Mouse (Mus musculus) stomach, embryonic 16.5 days (tissue): Measurements from ENCODE around the gene Slc39a11. TPM values are rescaled to one million over a fixed set of nuclear protein-coding genes. Genes with fewer than 3 reads are reported as not detected.

Source experiments
- ATAC-seq: fragments of 200-750 bp; cut with Nextera tagmentation; 2 replicates; pipeline ENCODE4 v1.8.0; 2017; ENCODE audit warnings: moderate number of reproducible peaks, moderate TSS enrichment; ENCODE audit not compliant: insufficient read depth, low FRiP score
- H3K27ac ChIP-seq: fragments of 300-500 bp; sonication (generic); 2 replicates; pipeline ENCODE4 v1.5.1; 2014; ENCODE audit warnings: low read length
- H3K27me3 ChIP-seq: fragments of 300-500 bp; sonication (generic); 2 replicates; pipeline ENCODE4 v1.6.1; 2014; ENCODE audit warnings: low read length, control low read depth, mixed read lengths; ENCODE audit not compliant: control insufficient read depth, insufficient read depth
- H3K36me3 ChIP-seq: fragments of 300-500 bp; sonication (generic); 2 replicates; pipeline ENCODE4 v1.6.1; 2014; ENCODE audit warnings: low read length; ENCODE audit not compliant: control insufficient read depth, insufficient read depth
- H3K4me1 ChIP-seq: fragments of 300-500 bp; sonication (generic); 2 replicates; pipeline ENCODE4 v1.6.1; 2014; ENCODE audit warnings: low read length, control low read depth, mixed read lengths; ENCODE audit not compliant: control insufficient read depth, insufficient read depth
- H3K4me2 ChIP-seq: fragments of 300-500 bp; sonication (generic); 2 replicates; pipeline ENCODE4 v1.6.1; 2014; ENCODE audit warnings: low read depth, low read length, mixed read lengths
- H3K4me3 ChIP-seq: fragments of 300-500 bp; sonication (generic); replicated peaks from 2 replicates; pipeline ENCODE4 v1.5.1; 2014; ENCODE audit warnings: mild to moderate bottlenecking, low read length
- H3K9ac ChIP-seq: fragments of 300-500 bp; sonication (generic); 2 replicates; pipeline ENCODE4 v1.6.1; 2014; ENCODE audit warnings: low read length
- H3K9me3 ChIP-seq: fragments of 300-500 bp; sonication (generic); replicated peaks from 2 replicates; pipeline ENCODE4 v1.6.1; 2016; ENCODE audit warnings: low read length, control low read depth; ENCODE audit not compliant: control insufficient read depth
- WGBS: fragments of 180-500 bp; shearing (Covaris S2); extraction: QIAGEN DNeasy Blood & Tissue Kit; methylation state at CpG from one replicate; pipeline ENCODE4 v1.1.7; 2014; 5-methylcytosine and 5-hydroxymethylcytosine counted together
- polyA plus RNA-seq: library from polyadenylated mRNA; unstranded; fragments of >200 nt; fragmentation: Nextera tagmentation; extraction: Ambion mirVana; gene quantifications from 2 replicates; pipeline ENCODE4 v1.2.1, GENCODE M21; 2015

Gene Slc39a11
- polyA plus RNA-seq, 1 experiment from 2014 or later, result 47.9 TPM

DNA sequence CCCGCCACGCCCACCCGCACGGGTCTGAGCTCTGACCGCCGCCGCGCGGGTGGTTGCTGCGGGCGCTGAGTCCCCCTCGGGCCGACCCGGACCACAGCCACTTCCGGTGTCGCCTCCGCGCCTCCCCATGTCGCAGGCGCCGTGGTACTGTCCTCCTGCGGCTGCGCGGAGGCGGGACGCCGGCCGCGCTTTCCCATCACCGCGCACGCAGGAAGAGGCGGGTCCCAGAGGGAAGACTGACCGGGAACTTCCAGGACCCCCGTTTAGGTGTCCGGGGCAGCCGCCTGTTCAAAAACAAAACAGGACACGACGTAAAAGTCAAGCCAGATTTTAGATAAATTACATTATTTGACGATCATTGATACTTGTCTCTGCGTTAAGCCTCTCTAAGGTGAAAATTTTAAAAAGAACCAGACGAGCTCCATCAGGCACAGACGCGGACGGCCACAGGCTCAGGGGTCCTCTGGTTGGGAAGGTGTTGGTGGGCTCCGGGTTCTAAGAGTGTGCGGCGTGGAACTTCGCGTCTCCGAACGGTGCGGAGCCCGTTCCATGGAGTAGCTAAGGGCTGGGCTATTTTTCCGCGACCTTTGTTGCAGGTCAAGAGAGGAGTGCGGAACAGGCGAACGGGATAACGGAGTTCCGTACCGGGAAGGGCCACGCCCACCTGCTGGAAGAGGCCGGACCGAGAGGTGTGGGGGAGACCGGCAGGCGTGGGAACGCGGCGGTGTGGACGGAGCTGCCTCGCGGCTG lies 34.3 kb upstream of the Slc39a11 start, which contains the start of the genes Fam104a and D11Wsu47e:
Gene Fam104a (minus strand): TSS at position 199 of the 750 bp plus-strand sequence.
Gene D11Wsu47e (plus strand): TSS at position 456 of the 750 bp plus-strand sequence.
- WGBS, result under 1% methylated on average over 73 of the region's 73 CpGs

DNA sequence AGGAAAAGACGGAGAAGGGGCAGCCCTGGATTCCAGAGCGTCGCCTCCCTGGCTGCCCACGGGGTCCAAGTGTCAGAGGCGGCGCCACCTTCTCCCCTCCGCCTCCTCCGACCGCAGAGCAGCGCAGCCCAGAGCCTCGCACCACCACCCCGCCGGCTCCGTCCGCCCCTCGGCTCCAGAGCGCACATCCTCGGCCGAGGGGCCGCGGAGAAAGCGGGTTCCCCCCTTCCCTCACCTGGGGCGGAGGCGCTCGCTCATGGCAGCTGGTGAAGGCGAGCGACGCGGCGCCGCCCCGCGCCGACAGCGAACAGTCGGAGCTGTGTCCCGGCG lies 33.7 kb upstream of the Slc39a11 start:
- ATAC-seq, result peak; percentile 67; the same call in 1 of the 2 replicates

More for the DNA sequence above, 34.3 kb upstream of the Slc39a11 start, which contains the start of the genes Fam104a and D11Wsu47e:
- Histone ChIP-seq H3K27me3 (no peaks in the 10 kb centered on the region), H3K36me3 (peaks cover 11% of the 10 kb centered on the region; the same call in 1 of the 2 replicates), H3K4me2 (peak within 1 kb of the TSS; percentile 68), H3K27ac (peak within 1 kb of the TSS; percentile 97), H3K9ac (peak within 1 kb of the TSS; percentile 92), H3K4me1 (peaks cover 33% of the 10 kb centered on the region), H3K4me3 (peak within 1 kb of the TSS; percentile 95), H3K9me3 (no peaks in the 10 kb centered on the region)
- peak; percentile 95 for ATAC-seq

DNA sequence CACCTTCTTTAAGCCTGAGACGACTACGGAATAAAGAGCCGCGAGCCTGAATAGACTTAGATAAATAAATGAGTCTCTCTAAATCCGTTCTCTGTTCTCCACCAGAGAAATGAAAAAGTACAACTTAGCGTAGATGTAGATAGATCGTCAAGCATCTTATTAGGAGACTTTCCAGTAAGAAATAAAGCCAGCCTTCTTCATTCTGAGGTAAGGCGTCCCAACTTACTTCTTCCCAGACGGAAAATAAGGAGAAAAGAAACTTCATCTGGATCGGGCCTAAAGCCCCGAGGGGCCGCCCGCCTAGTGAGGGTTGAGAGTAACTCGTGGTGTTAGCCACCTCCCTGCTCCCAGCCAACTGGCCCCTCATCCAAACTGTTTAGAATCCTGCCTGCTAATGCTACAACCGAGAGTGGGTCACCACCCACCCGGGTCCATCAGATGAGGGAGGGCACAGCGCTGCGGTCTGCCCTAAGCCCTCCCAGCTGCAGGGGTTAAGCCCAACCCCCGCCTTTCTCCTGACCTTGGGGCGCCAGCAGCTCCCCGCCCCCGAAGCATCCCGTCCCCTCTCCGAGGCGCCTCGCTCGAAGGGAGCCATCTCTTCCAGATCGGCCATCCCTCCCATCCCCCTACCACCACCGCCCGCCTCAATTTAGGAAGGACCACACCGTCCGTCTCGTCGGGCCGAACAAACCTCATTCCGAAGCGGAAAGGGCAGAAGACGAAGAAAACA lies 33.2 kb upstream of the Slc39a11 start:
- peak overlapping the region; percentile 92 for H3K9ac ChIP-seq
- H3K4me1 ChIP-seq, result peaks cover 33% of the 10 kb centered on the region
- peak overlapping the region; percentile 58 for H3K4me2 ChIP-seq
- ATAC-seq, result peak; percentile 29; the same call in 1 of the 2 replicates
- H3K27me3 ChIP-seq, result no peaks in the 10 kb centered on the region
- H3K36me3 ChIP-seq, result peaks cover 2% of the 10 kb centered on the region; the same call in 1 of the 2 replicates
- under 1% methylated on average over 36 of the region's 38 CpGs for WGBS
- peak overlapping the region; percentile 95 for H3K4me3 ChIP-seq
- H3K9me3 ChIP-seq, result no peaks in the 10 kb centered on the region
- peak overlapping the region; percentile 97 for H3K27ac ChIP-seq

More for the DNA sequence above, 33.7 kb upstream of the Slc39a11 start:
- Histone ChIP-seq H3K9ac (peak overlapping the region; percentile 92), H3K9me3 (no peaks in the 10 kb centered on the region), H3K27ac (peak overlapping the region; percentile 97), H3K4me3 (peak overlapping the region; percentile 95), H3K36me3 (peaks cover 6% of the 10 kb centered on the region; the same call in 1 of the 2 replicates), H3K4me1 (peaks cover 33% of the 10 kb centered on the region), H3K27me3 (no peaks in the 10 kb centered on the region), H3K4me2 (peak overlapping the region; percentile 58)
- 1% methylated on average over 36 of the region's 38 CpGs for WGBS

DNA sequence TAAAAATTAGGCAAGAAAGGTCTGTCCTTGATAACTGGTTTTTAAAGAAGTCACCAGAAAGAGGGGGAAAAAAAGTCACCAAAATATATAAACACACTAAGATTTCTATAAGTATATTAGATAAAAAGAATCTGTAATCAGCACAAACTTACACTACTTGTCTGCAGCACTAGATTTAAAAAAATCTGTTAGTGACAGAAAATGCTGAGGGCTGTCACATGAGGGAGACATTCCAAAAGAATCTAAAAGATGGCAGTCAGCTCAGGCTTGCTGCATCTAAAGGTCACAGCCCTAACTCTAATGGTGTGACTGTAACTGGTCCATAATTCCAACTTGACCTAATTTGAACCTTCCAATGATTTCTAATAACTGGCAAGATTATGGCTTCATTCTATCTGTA lies 32.1 kb upstream of the Slc39a11 start:
- Histone ChIP-seq H3K4me1 (peaks cover 31% of the 10 kb centered on the region), H3K4me2 (peak overlapping the region; percentile 58), H3K9ac (no peak overlapping the region), H3K27me3 (no peaks in the 10 kb centered on the region), H3K36me3 (no peaks in the 10 kb centered on the region), H3K4me3 (no peak overlapping the region), H3K9me3 (no peaks in the 10 kb centered on the region), H3K27ac (no peak overlapping the region)
- ATAC-seq, result no peak

DNA sequence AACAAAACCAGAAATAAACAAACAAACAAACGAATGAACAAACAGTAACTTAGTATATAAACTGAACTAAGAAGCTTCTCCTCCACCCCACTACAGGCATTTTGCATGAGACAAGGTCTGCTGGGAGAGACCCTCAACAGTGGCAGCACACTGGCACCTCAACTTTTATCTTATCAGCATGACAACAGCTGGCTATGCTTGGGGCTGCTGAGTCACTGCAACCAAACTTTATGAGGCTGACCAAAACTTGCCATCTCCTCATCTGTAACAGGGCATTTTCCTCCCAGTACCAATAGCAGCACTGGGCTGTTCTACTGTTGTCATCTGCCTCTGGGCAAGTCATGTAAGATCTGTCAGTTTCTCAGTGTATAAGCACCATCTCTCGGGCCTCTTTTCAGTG lies 31.1 kb upstream of the Slc39a11 start:
- no peaks in the 10 kb centered on the region for H3K9me3 ChIP-seq
- 79% methylated on average over 2 of the region's 2 CpGs for WGBS
- H3K4me1 ChIP-seq, result peaks cover 26% of the 10 kb centered on the region
- no peak overlapping the region for H3K4me2 ChIP-seq
- peaks cover 6% of the 10 kb centered on the region; the same call in 1 of the 2 replicates for H3K36me3 ChIP-seq
- no peak for ATAC-seq
- no peak overlapping the region for H3K27ac ChIP-seq
- no peak overlapping the region for H3K4me3 ChIP-seq
- H3K27me3 ChIP-seq, result no peaks in the 10 kb centered on the region
- no peak overlapping the region for H3K9ac ChIP-seq

DNA sequence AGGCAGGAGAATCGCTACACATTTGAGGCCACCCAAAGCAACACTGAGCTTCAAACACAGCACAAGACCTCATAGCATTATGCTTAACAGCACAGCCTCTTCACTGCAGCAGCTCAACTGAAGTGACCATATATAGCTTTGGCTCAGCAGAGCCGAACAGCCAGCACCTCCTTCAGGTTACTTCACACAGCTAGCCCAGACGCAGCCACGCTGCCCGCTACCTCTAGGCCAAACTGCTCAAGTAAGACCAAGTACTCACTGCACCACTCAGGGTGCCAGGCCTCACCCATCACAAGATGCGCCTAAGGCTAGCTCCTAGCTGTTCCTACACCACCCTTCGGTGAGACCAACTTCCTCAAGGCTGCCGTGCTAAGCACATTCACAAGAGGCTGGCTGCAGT lies 28.5 kb upstream of the Slc39a11 start:
- H3K4me2 ChIP-seq, result no peak overlapping the region
- H3K27me3 ChIP-seq, result no peaks in the 10 kb centered on the region
- peaks cover 6% of the 10 kb centered on the region; the same call in 1 of the 2 replicates for H3K36me3 ChIP-seq
- H3K9me3 ChIP-seq, result no peaks in the 10 kb centered on the region
- WGBS, result 78% methylated on average over 8 of the region's 8 CpGs
- H3K9ac ChIP-seq, result peak overlapping the region; percentile 26; the same call in 1 of the 2 replicates
- peaks cover 18% of the 10 kb centered on the region for H3K4me1 ChIP-seq
- ATAC-seq, result no peak
- H3K27ac ChIP-seq, result no peak overlapping the region
- H3K4me3 ChIP-seq, result no peak overlapping the region

DNA sequence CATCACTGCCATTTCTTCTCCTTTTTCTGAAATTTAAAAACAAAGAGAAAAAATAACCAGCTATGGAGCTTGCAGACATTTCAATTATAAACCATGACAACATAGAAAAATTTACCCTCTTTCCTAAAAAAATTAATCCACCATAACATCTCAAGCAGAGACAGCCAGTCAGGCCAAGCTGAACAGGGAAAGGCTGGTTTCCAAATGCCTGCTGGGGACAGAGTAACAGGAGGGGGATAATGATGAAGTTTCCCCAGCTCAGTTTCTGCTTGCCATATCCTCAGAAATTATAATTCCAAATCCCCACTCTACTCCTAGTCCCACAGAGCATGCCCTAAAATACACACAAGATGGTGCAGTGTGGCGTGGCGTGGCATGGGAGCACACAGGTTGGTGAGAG lies 27.5 kb upstream of the Slc39a11 start:
- H3K4me3 ChIP-seq, result no peak overlapping the region
- H3K36me3 ChIP-seq, result peaks cover 6% of the 10 kb centered on the region; the same call in 1 of the 2 replicates
- H3K4me2 ChIP-seq, result no peak overlapping the region
- no peak for ATAC-seq
- no peaks in the 10 kb centered on the region for H3K27me3 ChIP-seq
- H3K9me3 ChIP-seq, result no peaks in the 10 kb centered on the region
- H3K4me1 ChIP-seq, result peaks cover 12% of the 10 kb centered on the region
- no peak overlapping the region for H3K9ac ChIP-seq
- WGBS, result 95% methylated on average over 2 of the region's 2 CpGs
- H3K27ac ChIP-seq, result no peak overlapping the region

DNA sequence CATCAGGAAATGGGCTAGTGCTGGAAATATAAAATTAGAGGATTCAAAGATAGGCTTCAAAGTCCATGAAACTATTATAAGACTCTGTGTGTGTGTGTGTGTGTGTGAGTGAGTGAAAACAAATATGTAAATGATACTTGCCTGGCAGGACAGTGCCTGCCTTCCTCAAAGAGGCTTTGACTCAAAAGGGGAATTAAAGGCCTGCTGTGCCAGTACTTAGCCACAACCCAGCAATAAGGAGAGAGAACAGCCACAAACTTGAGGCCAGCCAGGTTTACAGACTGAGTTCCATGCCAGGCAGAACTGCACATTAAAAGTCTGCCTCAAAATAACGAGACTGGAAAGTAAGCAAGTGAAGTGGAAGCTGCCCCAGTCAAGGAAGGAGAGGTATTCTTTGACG lies 27.0 kb upstream of the Slc39a11 start:
- no peak for ATAC-seq
- no peaks in the 10 kb centered on the region for H3K27me3 ChIP-seq
- peaks cover 6% of the 10 kb centered on the region; the same call in 1 of the 2 replicates for H3K36me3 ChIP-seq
- H3K4me1 ChIP-seq, result peaks cover 8% of the 10 kb centered on the region
- no peaks in the 10 kb centered on the region for H3K9me3 ChIP-seq
- H3K4me3 ChIP-seq, result no peak overlapping the region
- no peak overlapping the region for H3K9ac ChIP-seq
- WGBS, result 81% methylated on average over 2 of the region's 2 CpGs
- no peak overlapping the region for H3K4me2 ChIP-seq
- H3K27ac ChIP-seq, result no peak overlapping the region

DNA sequence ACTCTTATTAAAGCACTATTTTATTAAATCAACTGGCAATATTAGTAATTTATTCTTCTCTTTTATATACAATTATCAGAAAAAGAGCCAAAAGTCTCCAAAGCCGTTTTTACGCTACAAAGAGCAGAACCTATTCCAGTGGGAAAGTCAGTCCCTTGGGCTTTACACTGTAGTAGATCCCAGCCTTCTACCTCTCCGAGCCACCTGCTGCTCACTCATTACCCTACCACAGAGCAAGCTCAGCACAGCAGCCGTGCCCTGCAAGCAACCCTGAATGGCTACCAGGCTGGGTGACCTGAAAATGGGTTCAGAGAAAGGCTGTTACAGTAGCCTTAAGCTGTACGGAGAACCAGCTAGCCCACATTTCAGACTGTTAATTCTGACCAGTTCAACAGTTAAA lies 24.7 kb upstream of the Slc39a11 start:
- Histone ChIP-seq H3K27ac (no peak overlapping the region), H3K4me3 (no peak overlapping the region), H3K36me3 (peaks cover 10% of the 10 kb centered on the region; the same call in 1 of the 2 replicates), H3K4me1 (no peaks in the 10 kb centered on the region), H3K9me3 (no peaks in the 10 kb centered on the region), H3K4me2 (no peak overlapping the region), H3K27me3 (no peaks in the 10 kb centered on the region), H3K9ac (no peak overlapping the region)
- no peak for ATAC-seq
- WGBS, result 87% methylated on average over 5 of the region's 5 CpGs
